Mouse (Mus musculus) intestine, postnatal 0 days (tissue): ENCODE results near the gene Wwox. TPM values are rescaled to one million over a fixed set of nuclear protein-coding genes. Genes with fewer than 3 reads are reported as not detected.

Experiments
- ATAC-seq: fragments of 200-750 bp; cut with Nextera tagmentation; 2 replicates; pipeline ENCODE4 v1.8.0; 2017; ENCODE audit warnings: mild to moderate bottlenecking, moderate TSS enrichment, moderate library complexity
- H3K27ac ChIP-seq: fragments of 300-500 bp; sonication (generic); 2 replicates; pipeline ENCODE4 v1.5.1; 2014; ENCODE audit warnings: mild to moderate bottlenecking, low read depth, low read length, moderate library complexity
- H3K27me3 ChIP-seq: fragments of 300-500 bp; sonication (generic); replicated peaks from 2 replicates; pipeline ENCODE4 v1.6.1; 2014; ENCODE audit warnings: low read length, mixed read lengths; ENCODE audit not compliant: control insufficient read depth, insufficient read depth
- H3K36me3 ChIP-seq: fragments of 300-500 bp; sonication (generic); 2 replicates; pipeline ENCODE4 v1.6.1; 2014; ENCODE audit warnings: mild to moderate bottlenecking, moderate library complexity; ENCODE audit not compliant: control insufficient read depth, insufficient read depth
- H3K4me1 ChIP-seq: fragments of 300-500 bp; sonication (generic); replicated peaks from 2 replicates; pipeline ENCODE4 v1.6.1; 2014; ENCODE audit warnings: antibody characterized with exemption, low read length, mixed read lengths; ENCODE audit not compliant: control insufficient read depth, insufficient read depth
- H3K4me2 ChIP-seq: fragments of 300-500 bp; sonication (generic); replicated peaks from 2 replicates; pipeline ENCODE4 v1.6.1; 2014; ENCODE audit warnings: low read depth, mild to moderate bottlenecking, moderate library complexity
- H3K4me3 ChIP-seq: fragments of 300-500 bp; sonication (generic); 2 replicates; pipeline ENCODE4 v1.5.1; 2014; ENCODE audit warnings: low read depth, low read length
- H3K9ac ChIP-seq: fragments of 300-500 bp; sonication (generic); 2 replicates; pipeline ENCODE4 v1.6.1; 2014; ENCODE audit warnings: mild to moderate bottlenecking, low read depth, low read length
- H3K9me3 ChIP-seq: fragments of 300-500 bp; sonication (generic); 2 replicates; pipeline ENCODE4 v1.6.1; 2016; ENCODE audit warnings: mixed run types; ENCODE audit not compliant: control insufficient read depth
- CTCF ChIP-seq: sonication (generic); IDR thresholded peaks from 2 replicates; pipeline ENCODE4 v1.5.1; 2016; ENCODE audit warnings: low read depth, mild to moderate bottlenecking, control low read depth, antibody characterized with exemption, moderate library complexity
- WGBS: fragments of 180-500 bp; shearing (Covaris S2); extraction: QIAGEN DNeasy Blood & Tissue Kit; methylation state at CpG from one replicate; pipeline ENCODE4 v1.1.7; 2014; 5-methylcytosine and 5-hydroxymethylcytosine counted together
- polyA plus RNA-seq: library from polyadenylated mRNA; unstranded; fragments of >200 nt; fragmentation: Nextera tagmentation; extraction: Ambion mirVana; gene quantifications from 2 replicates; pipeline ENCODE4 v1.2.1, GENCODE M21; 2015

Gene Wwox
- polyA plus RNA-seq, 1 experiment from 2014 or later = 7.1 TPM

DNA sequence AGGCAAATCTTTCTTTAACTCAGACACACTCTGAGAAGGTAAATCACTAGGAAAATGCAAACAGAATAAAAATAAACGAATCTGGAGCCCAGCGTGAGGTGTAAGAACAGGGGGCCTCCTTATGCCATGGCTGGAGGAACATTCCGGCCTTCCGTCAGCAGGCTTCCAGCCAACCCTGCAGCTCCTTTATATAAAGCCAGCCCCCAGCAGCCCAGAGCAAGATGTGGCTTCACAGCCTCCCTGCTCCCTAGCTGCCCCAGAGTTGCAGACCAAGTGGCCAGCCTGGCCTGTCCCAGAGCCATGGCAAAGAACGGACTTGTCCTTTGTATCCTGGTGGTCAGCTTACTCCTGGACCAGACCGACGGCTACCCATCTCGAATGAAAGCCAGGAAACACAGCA, 21.7 kb upstream of the Wwox start, which contains the start of gene Clec3a:
Clec3a (plus strand) TSS at position 301 of the 400 bp plus-strand sequence.
- Histone ChIP-seq H3K36me3 (no peaks in the 10 kb centered on the region), H3K4me2 (no peak within 1 kb of the TSS), H3K9ac (no peak within 1 kb of the TSS), H3K9me3 (no peaks in the 10 kb centered on the region), H3K27ac (no peak within 1 kb of the TSS), H3K4me3 (no peak within 1 kb of the TSS), H3K4me1 (no peaks in the 10 kb centered on the region), H3K27me3 (no peaks in the 10 kb centered on the region)
- no peak for ATAC-seq
- no peak for TF ChIP-seq CTCF
- 75% methylated on average over 8 of the region's 8 CpGs for WGBS

DNA sequence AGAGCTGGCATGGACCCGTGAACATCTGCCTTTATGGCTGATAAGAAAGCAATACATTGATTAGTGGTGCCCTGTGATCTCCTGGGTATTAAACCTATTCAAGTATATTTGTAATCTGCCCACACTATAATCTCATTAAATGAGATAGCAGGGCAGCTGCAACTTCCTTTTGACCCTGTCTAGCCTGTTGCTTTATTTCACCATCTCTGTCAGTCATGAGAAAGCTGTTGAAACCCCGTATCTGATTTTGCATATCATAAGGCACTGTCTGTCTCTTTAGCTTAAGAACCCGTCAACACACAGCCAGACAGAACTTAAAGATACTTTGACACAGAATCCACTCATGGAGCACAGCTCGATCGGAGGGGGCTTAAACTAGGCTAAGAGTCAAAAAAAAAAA, 21.0 kb upstream of the Wwox start:
- no peak overlapping the region for H3K4me2 ChIP-seq
- TF ChIP-seq CTCF = no peak
- 60% methylated on average over 5 of the region's 5 CpGs for WGBS
- H3K4me1 ChIP-seq = no peaks in the 10 kb centered on the region
- H3K36me3 ChIP-seq = no peaks in the 10 kb centered on the region
- H3K4me3 ChIP-seq = no peak overlapping the region
- no peak overlapping the region for H3K9ac ChIP-seq
- no peaks in the 10 kb centered on the region for H3K27me3 ChIP-seq
- no peak overlapping the region for H3K27ac ChIP-seq
- no peaks in the 10 kb centered on the region for H3K9me3 ChIP-seq
- no peak for ATAC-seq

DNA sequence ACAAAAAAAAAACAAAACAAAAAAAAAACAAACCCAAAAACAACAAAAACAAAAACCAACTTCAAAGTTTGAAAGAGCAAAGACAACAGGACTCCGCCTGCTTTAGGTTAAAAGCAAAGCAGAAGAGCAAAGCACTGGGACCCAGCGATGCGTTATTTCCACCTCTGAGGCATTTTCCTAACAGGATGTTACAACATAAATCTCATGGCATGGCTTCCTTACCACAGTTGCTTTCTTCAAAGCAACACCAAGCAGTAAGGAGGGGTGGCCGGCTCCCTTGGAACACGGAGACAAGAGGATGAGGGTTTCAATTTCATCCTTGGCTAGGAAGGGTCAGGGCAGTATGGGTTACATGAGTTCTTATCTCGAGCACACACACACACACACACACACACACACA, 20.6 kb upstream of the Wwox start:
- H3K27me3 ChIP-seq = no peaks in the 10 kb centered on the region
- no peak overlapping the region for H3K27ac ChIP-seq
- H3K4me3 ChIP-seq = no peak overlapping the region
- no peak overlapping the region for H3K9ac ChIP-seq
- ATAC-seq = no peak
- WGBS = 64% methylated on average over 6 of the region's 6 CpGs
- H3K4me1 ChIP-seq = no peaks in the 10 kb centered on the region
- no peaks in the 10 kb centered on the region for H3K36me3 ChIP-seq
- TF ChIP-seq CTCF = no peak
- no peaks in the 10 kb centered on the region for H3K9me3 ChIP-seq
- no peak overlapping the region for H3K4me2 ChIP-seq

DNA sequence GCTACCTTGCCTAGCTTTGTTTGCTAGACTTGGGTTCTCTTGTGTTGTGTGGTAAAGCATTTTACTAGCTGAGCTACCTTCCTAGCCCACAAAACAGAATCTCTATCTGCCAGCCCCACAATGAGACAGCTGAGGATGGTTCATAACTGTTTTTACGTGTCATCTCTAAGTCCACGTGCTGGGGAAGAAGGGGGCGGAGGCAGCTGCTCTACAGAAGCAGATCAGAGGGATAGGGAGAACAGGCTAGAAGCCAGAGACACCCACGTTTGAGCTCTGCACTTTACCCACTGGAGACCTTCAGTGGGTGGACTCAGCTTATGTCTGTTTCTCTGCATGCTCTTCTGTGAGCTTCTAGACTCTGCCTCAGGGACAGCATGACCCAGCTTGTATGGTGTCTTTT, 17.9 kb upstream of the Wwox start:
- Histone ChIP-seq H3K27ac (no peak overlapping the region), H3K9ac (no peak overlapping the region), H3K36me3 (no peaks in the 10 kb centered on the region), H3K4me1 (no peaks in the 10 kb centered on the region), H3K4me2 (no peak overlapping the region), H3K27me3 (no peaks in the 10 kb centered on the region), H3K9me3 (no peaks in the 10 kb centered on the region), H3K4me3 (no peak overlapping the region)
- 69% methylated on average over 4 of the region's 4 CpGs for WGBS
- no peak for TF ChIP-seq CTCF
- ATAC-seq = no peak

DNA sequence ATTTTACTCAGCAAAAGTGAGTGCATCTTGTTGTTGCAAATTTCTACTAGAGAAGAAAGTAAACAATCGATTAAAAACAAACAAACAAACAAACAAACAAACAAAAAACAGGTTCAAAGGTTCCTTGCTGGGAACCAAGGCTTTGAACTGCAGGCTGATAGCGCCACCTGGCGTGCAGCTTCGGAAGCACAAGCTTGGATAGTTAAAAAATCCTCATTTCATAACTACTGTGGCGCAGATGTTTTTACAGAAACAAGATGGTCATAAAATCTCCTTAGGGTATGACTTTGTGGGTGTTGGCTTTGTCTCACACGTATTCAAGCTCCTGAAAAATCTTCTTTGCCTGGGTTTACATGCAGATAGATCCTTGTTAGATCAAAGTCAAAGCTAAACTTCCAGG, 1.2 kb upstream of the Wwox start:
- Histone ChIP-seq H3K9ac (no peak overlapping the region), H3K4me2 (no peak overlapping the region), H3K27ac (no peak overlapping the region), H3K27me3 (no peaks in the 10 kb centered on the region), H3K9me3 (no peaks in the 10 kb centered on the region), H3K4me3 (no peak overlapping the region), H3K4me1 (peaks cover 5% of the 10 kb centered on the region; the same call in 1 of the 2 replicates), H3K36me3 (no peaks in the 10 kb centered on the region)
- ATAC-seq = no peak
- TF ChIP-seq CTCF = peak; percentile 89
- 6% methylated on average over 6 of the region's 6 CpGs for WGBS

DNA sequence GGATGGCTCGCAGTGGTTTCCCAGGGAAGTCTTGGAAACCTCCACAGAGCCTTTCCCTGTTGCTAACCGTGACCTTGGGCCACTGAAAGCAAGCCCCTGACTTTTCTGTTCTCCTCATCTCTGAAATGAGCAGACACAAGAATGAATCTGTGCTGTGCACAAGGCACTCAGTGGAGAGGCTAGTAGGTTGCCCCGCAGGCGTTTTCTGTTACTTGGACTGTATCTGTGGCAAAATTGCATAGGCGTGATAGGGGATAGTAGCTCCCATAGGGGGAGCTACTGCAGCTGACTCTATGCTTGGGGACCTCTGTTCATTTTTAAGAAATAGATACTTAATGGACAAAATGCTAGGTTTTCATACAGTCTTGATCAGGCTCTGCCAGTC, 742 bp downstream of the Wwox start:
- no peaks in the 10 kb centered on the region for H3K27me3 ChIP-seq
- H3K4me1 ChIP-seq = peaks cover 5% of the 10 kb centered on the region; the same call in 1 of the 2 replicates
- H3K4me2 ChIP-seq = peak overlapping the region; percentile 97
- peak overlapping the region; percentile 40 for H3K9ac ChIP-seq
- peak overlapping the region; percentile 82 for H3K4me3 ChIP-seq
- TF ChIP-seq CTCF = 0 out of 2 replicates have a peak, but pooled peaks have one; percentile 27
- H3K9me3 ChIP-seq = no peaks in the 10 kb centered on the region
- no peaks in the 10 kb centered on the region for H3K36me3 ChIP-seq
- WGBS = 20% methylated on average over 5 of the region's 5 CpGs
- H3K27ac ChIP-seq = no peak overlapping the region
- no peak for ATAC-seq

DNA sequence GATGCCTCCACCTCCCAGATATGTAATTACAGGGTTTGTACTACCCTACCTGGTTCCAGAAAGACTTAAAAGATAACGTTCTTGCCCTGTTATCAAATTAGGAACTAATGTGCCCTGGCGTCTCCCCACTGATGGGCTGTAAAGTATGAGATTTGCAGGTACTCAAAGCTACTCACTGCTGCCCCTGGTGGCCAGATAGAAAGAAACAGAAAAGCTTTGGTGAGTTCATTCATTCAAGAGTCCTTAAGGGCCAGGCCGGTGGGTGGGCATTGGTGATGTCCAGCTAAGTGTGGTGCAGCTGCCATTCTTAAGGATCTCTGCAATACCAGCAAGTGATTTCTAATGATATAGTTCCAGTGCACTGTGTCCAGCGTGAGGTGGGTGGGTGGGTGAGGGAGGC, 2.2 kb downstream of the Wwox start:
- WGBS = 66% methylated on average over 4 of the region's 4 CpGs
- peaks cover 5% of the 10 kb centered on the region; the same call in 1 of the 2 replicates for H3K4me1 ChIP-seq
- no peaks in the 10 kb centered on the region for H3K27me3 ChIP-seq
- no peak overlapping the region for H3K27ac ChIP-seq
- H3K36me3 ChIP-seq = 0 out of 2 replicates have a peak, but pooled peaks cover 6% of the 10 kb centered on the region
- no peak overlapping the region for H3K4me2 ChIP-seq
- no peak for ATAC-seq
- H3K4me3 ChIP-seq = no peak overlapping the region
- TF ChIP-seq CTCF = peak; percentile 74
- H3K9me3 ChIP-seq = no peaks in the 10 kb centered on the region
- no peak overlapping the region for H3K9ac ChIP-seq
